Mouse (Mus musculus) liver, embryonic 14.5 days (tissue): ENCODE data around the gene Snapc3. TPM values are rescaled to one million over a fixed set of nuclear protein-coding genes. Genes with fewer than 3 reads are reported as not detected.

Experiments used
- ATAC-seq: fragments of 200-750 bp; cut with Nextera tagmentation; 2 replicates; pipeline ENCODE4 v1.8.0; 2017; ENCODE audit warnings: moderate number of reproducible peaks, mild to moderate bottlenecking, moderate library complexity; ENCODE audit not compliant: insufficient read depth
- DNase-seq, 3 experiments: peaks; one replicate each; pipeline ENCODE4 v3.0.0-alpha.2; 2012 to 2013; ENCODE audit warnings: low read depth in 3 of 3, low spot score in 3 of 3
- H3K27ac ChIP-seq: fragments of 300-500 bp; sonication (generic); 2 replicates; pipeline ENCODE4 v1.5.1; 2014; ENCODE audit warnings: moderate library complexity, mild to moderate bottlenecking, control low read depth, inconsistent platforms
- H3K27me3 ChIP-seq: fragments of 300-500 bp; sonication (generic); 2 replicates; pipeline ENCODE4 v1.6.1; 2014; ENCODE audit warnings: mild to moderate bottlenecking, low read length, moderate library complexity; ENCODE audit not compliant: control insufficient read depth, insufficient read depth
- H3K36me3 ChIP-seq: fragments of 300-500 bp; sonication (generic); replicated peaks from 2 replicates; pipeline ENCODE4 v1.6.1; 2014; ENCODE audit warnings: low read depth; ENCODE audit not compliant: control insufficient read depth, insufficient read depth
- H3K4me1 ChIP-seq, 2 experiments: fragments of 200-500 bp in 1 of 2; fragments of 300-500 bp in 1 of 2; sonication (generic) in 1 of 2; replicated peaks; 2 replicates each; pipeline ENCODE4 v1.6.1; 2012 to 2014; ENCODE audit warnings: antibody characterized with exemption in 1 of 2, inconsistent platforms in 1 of 2, low read length in 1 of 2; ENCODE audit not compliant: control insufficient read depth in 2 of 2, insufficient read depth in 2 of 2
- H3K4me2 ChIP-seq: fragments of 300-500 bp; sonication (generic); 2 replicates; pipeline ENCODE4 v1.6.1; 2014; ENCODE audit warnings: low read depth, mild to moderate bottlenecking, control low read depth, moderate library complexity
- H3K4me3 ChIP-seq, 2 experiments: fragments of 200-500 bp in 1 of 2; fragments of 300-500 bp in 1 of 2; sonication (generic) in 1 of 2; 2 replicates each; pipeline ENCODE4 v1.5.1; 2012 to 2014; ENCODE audit warnings: low read depth in 2 of 2, low read length in 2 of 2, mild to moderate bottlenecking in 2 of 2, control low read depth in 1 of 2, inconsistent platforms in 1 of 2, moderate library complexity in 1 of 2; ENCODE audit not compliant: insufficient read depth in 1 of 2
- H3K9ac ChIP-seq: fragments of 300-500 bp; sonication (generic); replicated peaks from 2 replicates; pipeline ENCODE4 v1.6.1; 2014; ENCODE audit warnings: mild to moderate bottlenecking, control low read depth, moderate library complexity
- H3K9me3 ChIP-seq: fragments of 300-500 bp; sonication (generic); 2 replicates; pipeline ENCODE4 v1.6.1; 2016; ENCODE audit warnings: low read length, mixed read lengths; ENCODE audit not compliant: control insufficient read depth
- CTCF ChIP-seq: IDR thresholded peaks from 2 replicates; pipeline ENCODE4 v1.5.1; 2016; ENCODE audit warnings: antibody characterized with exemption, low read depth, control low read depth
- EP300 ChIP-seq: IDR thresholded peaks from 2 replicates; pipeline ENCODE4 v1.6.1; 2016; ENCODE audit warnings: antibody characterized with exemption, low read depth
- WGBS: fragments of 180-500 bp; shearing (Covaris S2); extraction: QIAGEN DNeasy Blood & Tissue Kit; methylation state at CpG from one replicate; pipeline ENCODE4 v1.1.7; 2014; ENCODE audit not compliant: insufficient replicate concordance; 5-methylcytosine and 5-hydroxymethylcytosine counted together
- polyA plus RNA-seq, 2 experiments: library from polyadenylated mRNA; depleted of rRNA in 1 of 2; stranded (reverse) in 1 of 2; unstranded in 1 of 2; fragments of >200 nt; fragmentation: Nextera tagmentation in 1 of 2; extraction: Ambion mirVana in 1 of 2; gene quantifications; 2 replicates each; pipeline versions ENCODE4 v1.2.1 to v1.2.3; 2012 to 2014

The Snapc3 gene
- polyA plus RNA-seq, 2 experiments: 6.4 to 8.3 TPM

GRCm38 (mm10) chr4:83464827-83465226 is 47.3 kb downstream of the Snapc3 start:
- WGBS: 66% methylated on average over 7 of the region's 7 CpGs
- H3K36me3 ChIP-seq: peaks cover 65% of the 10 kb centered on the region

GRCm38 (mm10) chr4:83467615-83468014 is 50.1 kb downstream of the Snapc3 start:
- Histone ChIP-seq H3K27ac (no peak overlapping the region), H3K27me3 (no peaks in the 10 kb centered on the region), H3K4me1 (no peaks in the 10 kb centered on the region), H3K4me2 (no peak overlapping the region), H3K9ac (no peak overlapping the region), H3K36me3 (peaks cover 75% of the 10 kb centered on the region), H3K4me3 (no peak overlapping the region), H3K9me3 (no peaks in the 10 kb centered on the region)
- no peak for DNase-seq
- TF ChIP-seq EP300: no peak
- no peak for TF ChIP-seq CTCF
- WGBS: 80% methylated on average over 7 of the region's 7 CpGs
- no peak for ATAC-seq

More at GRCm38 (mm10) chr4:83464827-83465226, 47.3 kb downstream of the Snapc3 start:
- no peak overlapping the region for H3K27ac ChIP-seq
- no peaks in the 10 kb centered on the region for H3K27me3 ChIP-seq
- TF ChIP-seq CTCF (no peak), EP300 (no peak)
- no peak overlapping the region for H3K4me3 ChIP-seq
- no peak overlapping the region for H3K4me2 ChIP-seq
- H3K9ac ChIP-seq: no peak overlapping the region
- H3K9me3 ChIP-seq: no peaks in the 10 kb centered on the region
- DNase-seq (no peak), ATAC-seq (no peak)
- no peaks in the 10 kb centered on the region for H3K4me1 ChIP-seq

- Histone ChIP-seq H3K9ac (no peak overlapping the region), H3K4me1 (no peaks in the 10 kb centered on the region), H3K27ac (no peak overlapping the region), H3K36me3 (peaks cover 76% of the 10 kb centered on the region), H3K27me3 (no peaks in the 10 kb centered on the region), H3K9me3 (no peaks in the 10 kb centered on the region), H3K4me3 (no peak overlapping the region), H3K4me2 (no peak overlapping the region)
- ATAC-seq (no peak), DNase-seq (no peak)
- WGBS: 76% methylated on average over 3 of the region's 3 CpGs
- no peak for TF ChIP-seq CTCF
- TF ChIP-seq EP300: no peak
Observed at GRCm38 (mm10) chr4:83468208-83468607, 50.7 kb downstream of the Snapc3 start.

- ATAC-seq (no peak), DNase-seq (no peak)
- peak overlapping the region; percentile 88 for H3K9ac ChIP-seq
- peaks cover 27% of the 10 kb centered on the region for H3K36me3 ChIP-seq
- TF ChIP-seq CTCF: no peak
- no peak for TF ChIP-seq EP300
- peaks cover 0 to 13% of the 10 kb centered on the region in 2 experiments; a peak in 3 of 4 replicates for H3K4me1 ChIP-seq
- peak overlapping the region; percentile 87 for H3K4me2 ChIP-seq
- peak overlapping the region; percentile 88 for H3K27ac ChIP-seq
- no peaks in the 10 kb centered on the region for H3K9me3 ChIP-seq
- no peaks in the 10 kb centered on the region for H3K27me3 ChIP-seq
- peak overlapping the region; percentile 81 to 90 for H3K4me3 ChIP-seq
- 27% methylated on average over 12 of the region's 12 CpGs for WGBS
Observed at GRCm38 (mm10) chr4:83485250-83485649, 67.7 kb downstream of the Snapc3 start.

- H3K27me3 ChIP-seq: no peaks in the 10 kb centered on the region
- H3K36me3 ChIP-seq: peaks cover 27% of the 10 kb centered on the region
- H3K4me1 ChIP-seq: peaks cover 0 to 13% of the 10 kb centered on the region in 2 experiments; a peak in 3 of 4 replicates
- ATAC-seq (peak; percentile 83), DNase-seq (peak; percentile 81 to 86 (median 81))
- peak overlapping the region; percentile 87 for H3K4me2 ChIP-seq
- H3K27ac ChIP-seq: peak overlapping the region; percentile 88
- H3K9me3 ChIP-seq: no peaks in the 10 kb centered on the region
- peak overlapping the region; percentile 88 for H3K9ac ChIP-seq
- whole genome bisulfite sequencing: 0% methylated on average over 36 of the region's 40 CpGs
- TF ChIP-seq EP300 (no peak), CTCF (peak; percentile 88)
- peak overlapping the region; percentile 81 to 90 for H3K4me3 ChIP-seq
Observed at GRCm38 (mm10) chr4:83485735-83486116, 68.2 kb downstream of the Snapc3 start.
